Mouse (Mus musculus) MEL (cell line): ENCODE measurements around the gene Ralgapb. TPM values are rescaled to one million over a fixed set of nuclear protein-coding genes. Genes with fewer than 3 reads are reported as not detected.

Source experiments
- DNase-seq: peaks from one replicate; pipeline ENCODE4 v3.0.0; 2011; ENCODE audit warnings: low read depth, low spot score
- H3K27ac ChIP-seq: 2 replicates; pipeline ENCODE4 v1.5.1; 2012; ENCODE audit warnings: low read depth, mild to moderate bottlenecking, control low read depth, low read length, moderate library complexity; ENCODE audit not compliant: control insufficient read depth
- H3K27me3 ChIP-seq, 2 experiments: fragments of 150-350 bp in 1 of 2; sonication (generic) in 1 of 2; 2 replicates each; pipeline ENCODE4 v1.6.1; 2012; ENCODE audit warnings: low read length in 2 of 2, mild to moderate bottlenecking in 2 of 2, improper control_type of control experiment in 1 of 2, moderate library complexity in 1 of 2; ENCODE audit not compliant: insufficient read depth in 2 of 2, control insufficient read depth in 1 of 2
- H3K36me3 ChIP-seq, 2 experiments: 2 replicates each; pipeline ENCODE4 v1.6.1; 2012 to 2014; ENCODE audit warnings: low read length in 2 of 2, improper control_type of control experiment in 1 of 2, inconsistent platforms in 1 of 2, mild to moderate bottlenecking in 1 of 2; ENCODE audit not compliant: insufficient read depth in 2 of 2, control insufficient read depth in 1 of 2
- H3K4me1 ChIP-seq, 2 experiments: fragments of 150-350 bp in 1 of 2; sonication (generic) in 1 of 2; 2 replicates each; pipeline ENCODE4 v1.6.1; 2012; ENCODE audit warnings: low read length in 2 of 2, improper control_type of control experiment in 1 of 2, mild to moderate bottlenecking in 1 of 2; ENCODE audit not compliant: insufficient read depth in 2 of 2, control insufficient read depth in 1 of 2
- H3K4me3 ChIP-seq, 2 experiments: fragments of 150-350 bp in 1 of 2; sonication (generic) in 1 of 2; 2 replicates each; pipeline ENCODE4 v1.5.1; 2012; ENCODE audit warnings: low read depth in 2 of 2, low read length in 2 of 2, mild to moderate bottlenecking in 2 of 2, moderate library complexity in 2 of 2, control low read depth in 1 of 2, improper control_type of control experiment in 1 of 2; ENCODE audit not compliant: control insufficient read depth in 1 of 2, insufficient read depth in 1 of 2
- H3K79me2 ChIP-seq: 2 replicates; pipeline ENCODE4 v1.6.1; 2012; ENCODE audit warnings: mild to moderate bottlenecking, low read length, moderate library complexity; ENCODE audit not compliant: control insufficient read depth, poor library complexity, insufficient read depth
- H3K9ac ChIP-seq: 2 replicates; pipeline ENCODE4 v1.6.1; 2012; ENCODE audit warnings: low read depth, mild to moderate bottlenecking, control low read depth, low read length, moderate library complexity; ENCODE audit not compliant: control insufficient read depth, poor library complexity, severe bottlenecking
- H3K9me3 ChIP-seq: fragments of 150-350 bp; sonication (generic); replicated peaks from 2 replicates; pipeline ENCODE4 v1.6.1; 2012; ENCODE audit warnings: mild to moderate bottlenecking, low read length, improper control_type of control experiment, moderate library complexity; ENCODE audit not compliant: insufficient read depth
- BHLHE40 ChIP-seq: IDR thresholded peaks from 2 replicates; pipeline ENCODE4 v1.6.1; 2012; ENCODE audit warnings: low read depth, mild to moderate bottlenecking, inconsistent platforms, low read length, improper control_type of control experiment, borderline replicate concordance
- GABPA ChIP-seq: IDR thresholded peaks from 2 replicates; pipeline ENCODE4 v1.6.1; 2012; ENCODE audit warnings: low read depth, mild to moderate bottlenecking, inconsistent platforms, low read length, improper control_type of control experiment, moderate library complexity
- GATA1 ChIP-seq: IDR thresholded peaks from 2 replicates; pipeline ENCODE4 v1.6.1; 2011; ENCODE audit warnings: low read depth, low read length, improper control_type of control experiment
- MAX ChIP-seq: IDR thresholded peaks from 2 replicates; pipeline ENCODE4 v1.6.1; 2011; ENCODE audit warnings: low read length, improper control_type of control experiment
- MEF2A ChIP-seq: IDR thresholded peaks from 2 replicates; pipeline ENCODE4 v1.6.1; 2014; ENCODE audit warnings: low read depth, mild to moderate bottlenecking, inconsistent platforms, low read length, improper control_type of control experiment; ENCODE audit not compliant: poor library complexity, insufficient replicate concordance, severe bottlenecking; ENCODE audit errors: extremely low read depth
- MXI1 ChIP-seq: IDR thresholded peaks from 2 replicates; pipeline ENCODE4 v1.6.1; 2011; ENCODE audit warnings: mild to moderate bottlenecking, low read depth, low read length, improper control_type of control experiment
- MYC ChIP-seq: IDR thresholded peaks from 2 replicates; pipeline ENCODE4 v1.6.1; 2011; ENCODE audit warnings: low read depth, mild to moderate bottlenecking, low read length, improper control_type of control experiment, moderate library complexity
- NELFE ChIP-seq: IDR thresholded peaks from 2 replicates; pipeline ENCODE4 v1.6.1; 2011; ENCODE audit warnings: low read depth, low read length, improper control_type of control experiment
- SMC3 ChIP-seq: IDR thresholded peaks from 2 replicates; pipeline ENCODE4 v1.6.1; 2011; ENCODE audit warnings: low read depth, low read length, improper control_type of control experiment
- TCF12 ChIP-seq: IDR thresholded peaks from 2 replicates; pipeline ENCODE4 v1.6.1; 2014; ENCODE audit warnings: low read depth, mild to moderate bottlenecking, inconsistent platforms, low read length, improper control_type of control experiment, moderate library complexity
- UBTF ChIP-seq: IDR thresholded peaks from 2 replicates; pipeline ENCODE4 v1.6.1; 2012; ENCODE audit warnings: low read depth, mild to moderate bottlenecking, inconsistent platforms, low read length, improper control_type of control experiment, moderate library complexity, borderline replicate concordance; ENCODE audit not compliant: insufficient read depth
- USF1 ChIP-seq: IDR thresholded peaks from 2 replicates; pipeline ENCODE4 v1.6.1; 2014; ENCODE audit warnings: low read depth, mild to moderate bottlenecking, inconsistent platforms, low read length, improper control_type of control experiment, moderate library complexity
- ZC3H11A ChIP-seq: IDR thresholded peaks from 2 replicates; pipeline ENCODE4 v1.6.1; 2012; ENCODE audit warnings: low read depth, mild to moderate bottlenecking, inconsistent platforms, low read length, improper control_type of control experiment
- ZNF384 ChIP-seq: IDR thresholded peaks from 2 replicates; pipeline ENCODE4 v1.6.1; 2012; ENCODE audit warnings: low read depth, mild to moderate bottlenecking, inconsistent platforms, low read length, improper control_type of control experiment
- polyA plus RNA-seq, 2 experiments: library from polyadenylated mRNA; stranded (reverse) in 1 of 2; unstranded in 1 of 2; fragments of >175 nt in 1 of 2; fragments of >200 nt in 1 of 2; gene quantifications; 2 replicates each; pipeline versions ENCODE4 v1.2.1 to v1.2.4; 2012; ENCODE audit warnings: low replicate concordance in 2 of 2, low read depth in 1 of 2; ENCODE audit not compliant: insufficient read length in 2 of 2, insufficient read depth in 1 of 2, missing spikeins in 1 of 2
- total RNA-seq: library from RNA; depleted of rRNA; stranded (reverse); fragments of 300-350 nt; gene quantifications from 2 replicates; pipeline ENCODE4 v1.2.3, GENCODE M21; 2012

Ralgapb gene
- total and polyA plus RNA-seq, 3 experiments, result 15.0 to 122 (median 20.7) TPM

DNA sequence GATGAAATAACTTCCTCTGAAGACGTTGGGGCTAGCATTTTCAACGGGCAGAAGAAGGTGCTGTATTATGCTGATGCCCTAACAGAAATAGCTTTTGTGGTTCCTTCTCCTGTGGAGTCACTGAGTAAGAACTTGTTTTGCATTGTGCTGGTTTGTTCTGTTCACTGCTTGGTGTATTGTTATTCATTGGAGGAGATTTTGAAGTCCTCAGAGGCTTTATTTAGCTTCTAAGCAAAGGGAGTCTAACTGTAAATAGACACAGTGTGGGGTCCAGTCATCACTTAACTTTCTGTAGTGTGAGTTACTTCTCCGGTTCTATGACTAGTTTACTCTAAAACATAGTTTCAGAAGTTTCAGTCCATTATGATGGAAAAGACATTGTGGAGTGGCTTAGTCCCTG, 68.0 kb downstream of the Ralgapb start:
- no peaks in the 10 kb centered on the region for H3K4me1 ChIP-seq
- no peaks in the 10 kb centered on the region for H3K27me3 ChIP-seq
- H3K79me2 ChIP-seq, result no peaks in the 10 kb centered on the region
- H3K4me3 ChIP-seq, result no peak overlapping the region
- DNase-seq, result no peak
- H3K27ac ChIP-seq, result no peak overlapping the region
- no peak for TF ChIP-seq NELFE
- TF ChIP-seq ZNF384, result no peak
- no peak for TF ChIP-seq TCF12
- TF ChIP-seq MAX, result no peak
- no peak for TF ChIP-seq MYC
- TF ChIP-seq BHLHE40, result no peak
- no peak for TF ChIP-seq GATA1
- TF ChIP-seq ZC3H11A, result no peak
- TF ChIP-seq SMC3, result no peak
- H3K36me3 ChIP-seq, result peaks cover 0 to 9% of the 10 kb centered on the region in 2 experiments; a peak in 2 of 4 replicates
- no peaks in the 10 kb centered on the region for H3K9me3 ChIP-seq
- H3K9ac ChIP-seq, result no peak overlapping the region

DNA sequence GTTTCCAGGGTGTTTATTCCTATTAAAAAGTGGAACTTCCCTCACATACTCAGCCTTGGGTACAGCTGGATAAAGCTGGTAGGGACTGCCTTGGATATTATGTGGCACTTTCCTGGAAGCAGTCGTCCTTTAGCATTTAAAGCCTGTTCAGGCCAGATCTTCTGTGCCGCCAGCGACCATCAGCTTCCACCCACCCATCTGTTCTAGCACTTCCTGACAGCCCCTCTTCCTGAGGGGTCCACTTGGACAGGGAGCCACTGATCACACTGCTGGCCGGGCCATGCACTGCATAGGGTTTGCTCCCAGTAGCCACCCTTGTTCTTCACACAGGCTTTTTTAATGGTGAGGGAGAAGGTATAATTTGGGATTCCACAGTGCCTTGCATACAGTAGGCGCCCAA, 88.8 kb downstream of the Ralgapb start:
- Histone ChIP-seq H3K27me3 (no peaks in the 10 kb centered on the region), H3K9me3 (no peaks in the 10 kb centered on the region), H3K36me3 (peaks cover 0 to under 1% of the 10 kb centered on the region in 2 experiments; a peak in 2 of 4 replicates), H3K79me2 (no peaks in the 10 kb centered on the region), H3K4me3 (no peak overlapping the region), H3K9ac (no peak overlapping the region), H3K27ac (no peak overlapping the region), H3K4me1 (no peaks in the 10 kb centered on the region)
- TF ChIP-seq GABPA (no peak), TCF12 (no peak), UBTF (no peak), USF1 (no peak), MXI1 (no peak), MAX (no peak), MEF2A (no peak)
- DNase-seq, result no peak
